Mouse (Mus musculus) thymus, postnatal 14 days (tissue): ENCODE measurements around the gene Fgfr2.

Source experiments
- DNase-seq: peaks from one replicate; pipeline ENCODE4 v3.0.0; 2021

Fgfr2 gene

DNA sequence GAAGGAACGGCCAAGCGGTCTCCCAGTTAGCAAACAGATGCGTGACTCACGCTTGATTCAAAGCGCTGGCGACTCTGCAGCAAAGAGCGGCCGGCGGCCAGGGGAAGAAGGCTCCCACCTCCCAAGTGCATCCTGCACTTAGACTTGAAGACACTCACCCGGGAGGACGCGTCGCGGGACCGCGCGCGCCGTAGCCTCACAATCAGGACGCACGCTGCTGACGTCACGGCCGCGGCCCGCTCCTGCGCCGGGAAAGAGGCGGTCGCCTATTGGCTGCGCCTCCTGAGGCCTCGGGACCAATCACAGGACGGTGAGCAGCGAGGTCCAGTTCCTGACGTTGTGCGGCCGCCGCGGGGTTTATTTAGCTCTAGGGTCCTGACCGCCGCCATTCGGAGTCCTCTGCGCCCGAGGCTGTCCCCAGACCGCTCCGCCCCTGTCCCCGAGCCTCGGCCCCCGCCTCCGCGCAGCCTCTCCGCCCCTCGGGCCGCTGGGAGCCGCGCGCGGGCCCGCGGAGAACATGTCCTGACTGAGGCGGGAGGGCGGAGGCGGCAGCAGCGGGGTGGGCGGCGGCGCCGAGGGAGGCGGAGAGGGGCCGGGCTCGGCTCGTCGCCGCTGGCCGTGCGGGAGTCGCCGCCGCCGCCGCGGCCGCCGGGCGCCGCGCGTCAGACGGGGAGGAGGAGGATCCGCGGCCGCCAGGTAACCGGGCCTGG is 192.1 kb downstream of the Fgfr2 start, which contains the start of gene Zranb1:
TSS of gene Zranb1 (plus strand) at position 293 of the 710 bp plus-strand sequence.
- DNase-seq = peak; percentile 98

DNA sequence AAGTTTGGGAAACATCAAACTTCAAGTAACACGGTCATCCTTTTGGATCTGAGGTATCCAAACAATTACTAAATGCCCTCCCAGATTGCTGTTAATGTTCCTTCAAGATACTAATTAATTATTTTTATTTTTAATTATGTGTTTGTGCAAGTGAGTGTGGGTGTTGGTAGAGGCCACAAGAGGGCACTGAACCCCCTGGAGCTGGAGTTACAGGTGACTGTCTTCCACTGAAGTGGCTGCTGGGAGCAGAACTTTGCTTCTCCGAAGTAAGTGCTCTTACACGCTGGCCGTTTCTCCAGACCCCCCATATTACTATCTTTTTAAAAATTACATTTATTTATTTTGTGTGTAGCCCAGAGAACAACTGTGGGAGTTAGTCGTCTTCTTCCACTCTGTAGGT is 193.1 kb downstream of the Fgfr2 start:
- DNase-seq = peak; percentile 26

DNA sequence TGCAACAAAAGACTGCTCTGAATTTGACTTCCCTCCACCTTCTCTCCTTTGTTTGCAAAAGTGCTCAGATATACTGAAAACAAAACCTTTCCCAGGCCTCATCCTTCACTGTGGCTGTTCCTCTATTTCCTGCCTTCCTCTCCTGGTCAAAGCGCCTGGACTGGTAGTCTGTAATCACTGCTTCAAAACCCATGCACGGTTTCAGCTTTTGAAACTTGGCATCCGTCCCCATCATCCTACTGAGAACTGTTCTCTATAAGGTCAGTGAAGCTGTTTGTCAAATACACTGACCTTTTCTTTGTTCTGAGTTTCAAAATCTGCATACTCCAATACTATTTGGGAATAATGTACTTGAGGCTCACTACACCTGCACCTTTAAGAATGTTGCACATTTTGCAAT is 195.9 kb downstream of the Fgfr2 start:
- DNase-seq = no peak

DNA sequence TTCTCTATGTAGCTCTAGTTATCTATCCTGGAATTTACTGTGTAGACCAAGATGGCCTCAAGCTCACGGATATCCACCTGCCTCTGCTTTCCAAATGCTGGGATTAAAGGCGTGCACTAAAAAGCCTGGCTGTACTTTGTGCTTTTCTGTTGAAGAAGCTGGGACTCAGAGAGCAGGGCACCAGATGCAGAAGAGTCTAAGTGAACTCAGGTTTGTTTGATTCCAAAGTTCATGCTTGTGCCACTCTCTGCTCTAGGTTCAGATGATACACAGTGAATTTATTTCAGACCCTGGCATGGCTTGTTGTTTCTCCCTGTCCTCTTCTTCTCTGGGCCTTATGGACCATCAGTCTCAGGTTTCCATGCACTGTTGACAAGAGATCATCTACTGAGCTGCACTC is 197.9 kb downstream of the Fgfr2 start:
- DNase-seq = no peak

DNA sequence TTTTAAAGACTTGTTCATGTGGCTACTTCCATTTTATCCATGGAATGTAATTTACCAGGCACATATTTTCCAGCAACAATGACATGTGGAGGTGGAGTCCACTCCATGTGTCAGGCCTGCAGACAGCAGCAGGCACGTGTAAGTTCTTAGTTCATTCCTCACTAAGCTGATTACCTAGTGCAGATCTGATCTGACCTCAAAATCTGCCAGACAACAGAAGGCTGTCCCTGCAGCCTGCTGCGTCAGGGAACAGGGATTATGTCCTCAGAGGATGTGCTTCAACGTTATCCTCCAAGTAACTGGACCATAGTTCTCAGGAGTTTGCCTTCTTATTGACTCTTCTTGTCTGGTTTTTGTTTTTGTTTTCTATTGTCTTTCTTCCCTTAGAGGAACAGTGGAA is 201.2 kb downstream of the Fgfr2 start:
- no peak for DNase-seq

DNA sequence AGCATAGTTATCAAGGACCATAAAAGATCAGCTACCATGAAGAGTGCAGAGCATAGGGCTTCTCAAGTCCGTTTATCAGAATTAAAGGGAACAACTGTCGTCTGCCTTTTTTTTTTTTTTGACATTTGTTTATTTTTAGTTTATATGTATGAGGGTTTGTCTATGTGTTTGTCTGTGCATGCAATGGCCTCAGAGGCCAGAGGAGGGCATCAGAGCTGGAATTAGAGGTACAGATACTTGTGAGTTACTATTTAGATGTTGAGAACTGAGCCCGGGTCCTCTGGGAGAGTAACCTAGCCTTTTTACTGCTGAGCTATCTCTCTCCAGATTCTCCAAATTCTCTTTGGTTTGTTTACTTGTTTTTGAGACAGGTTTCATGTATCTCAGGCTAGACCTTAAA is 219.4 kb downstream of the Fgfr2 start:
- no peak for DNase-seq

DNA sequence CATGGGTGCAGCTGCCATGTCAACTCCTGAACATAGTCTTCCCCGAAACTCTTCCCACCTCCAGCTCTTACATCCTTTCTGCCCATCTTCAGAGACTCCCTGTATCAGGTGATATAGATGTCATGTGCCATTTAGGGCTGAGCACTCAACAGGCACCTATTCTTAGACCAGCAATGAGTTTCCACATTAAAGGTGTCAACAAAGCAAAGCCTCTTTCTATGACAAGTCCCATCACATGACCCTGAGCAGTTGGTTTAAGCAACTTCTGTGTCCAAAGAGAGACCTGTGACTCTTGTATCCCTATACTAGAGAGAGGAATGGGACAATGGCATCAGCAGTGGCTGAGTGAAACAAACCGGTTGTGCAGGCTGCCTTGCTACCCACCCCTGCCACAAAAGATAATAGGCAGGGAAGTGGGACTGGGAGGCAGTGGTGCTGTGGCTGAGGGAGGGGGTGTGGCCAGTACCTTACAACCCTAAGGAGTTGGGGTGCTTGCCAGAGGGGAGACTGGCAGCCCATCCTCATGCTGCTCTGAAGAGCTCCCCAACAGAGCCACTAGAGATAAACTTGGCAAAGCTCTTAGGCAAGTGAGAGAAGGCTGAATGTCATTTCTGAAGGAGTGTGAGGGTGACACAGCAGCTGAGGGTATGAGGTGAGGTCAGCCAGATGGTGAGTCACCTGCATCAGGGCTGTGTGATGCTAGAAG is 222.2 kb downstream of the Fgfr2 start:
- no peak for DNase-seq

DNA sequence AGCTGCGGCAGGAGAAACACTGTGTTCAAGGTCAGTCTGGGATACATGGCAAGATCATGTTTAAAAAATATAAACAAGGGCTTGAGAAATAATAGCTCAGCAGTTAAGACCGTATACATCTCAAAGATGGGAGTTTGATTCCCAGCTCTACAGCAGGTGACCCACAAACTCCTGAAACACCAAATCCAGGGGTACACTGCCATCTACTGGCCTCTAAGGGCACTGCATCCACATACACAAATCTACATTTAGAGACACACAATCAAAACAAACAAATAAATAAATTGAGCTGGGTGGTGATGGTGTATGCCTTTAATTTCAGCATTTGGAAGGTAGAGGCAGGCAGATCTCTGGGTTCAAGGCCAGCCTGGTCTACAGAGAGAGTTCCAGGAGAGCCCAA is 224.9 kb downstream of the Fgfr2 start:
- DNase-seq = peak; percentile 59

DNA sequence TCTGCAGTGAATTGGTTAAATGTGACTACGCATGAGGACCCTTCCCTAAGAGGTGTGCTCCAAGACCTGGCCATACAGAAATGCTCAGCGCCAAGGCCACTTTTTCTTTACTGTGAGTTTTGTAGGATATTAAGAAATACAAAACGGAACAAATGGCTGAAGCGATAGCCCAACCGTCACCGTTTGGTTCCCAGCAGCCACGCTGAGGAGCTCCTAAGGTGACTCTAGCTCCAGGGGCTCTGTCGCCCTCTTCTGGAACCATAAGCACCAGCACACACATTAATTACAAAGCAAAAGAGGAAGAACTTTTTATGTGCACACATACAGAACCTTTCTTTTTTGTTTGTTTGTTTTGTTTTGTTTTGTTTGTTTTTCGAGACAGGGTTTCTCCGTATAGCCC is 225.9 kb downstream of the Fgfr2 start:
- no peak for DNase-seq

DNA sequence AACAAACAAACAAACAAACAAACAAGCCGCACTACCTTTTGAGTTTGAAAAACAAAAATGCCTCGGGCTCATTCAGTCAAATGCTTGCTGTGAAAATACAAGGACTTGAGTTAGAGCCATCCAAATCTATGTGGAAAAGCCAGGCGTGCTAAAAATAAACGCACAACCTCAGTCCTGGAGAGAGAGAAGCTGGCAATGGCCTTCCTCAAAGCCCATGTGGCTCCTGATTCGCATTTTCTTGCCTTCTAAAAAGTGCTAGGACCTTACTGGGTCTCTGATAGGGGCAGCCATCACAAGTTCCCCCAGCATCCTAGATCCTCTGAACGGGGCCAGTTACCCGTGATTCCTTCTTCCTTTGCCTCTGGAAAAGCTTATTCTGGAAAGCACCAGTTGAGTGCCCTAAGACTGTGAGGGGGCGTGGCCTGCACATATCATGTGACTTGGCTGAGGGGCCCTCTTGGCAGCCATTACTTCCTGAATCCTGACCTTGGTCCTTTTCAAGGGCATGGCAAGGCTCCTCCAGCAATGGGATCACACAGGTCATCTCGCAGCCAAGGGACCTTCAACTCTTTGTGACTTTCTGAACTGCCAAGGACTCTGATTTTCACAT is 226.8 kb downstream of the Fgfr2 start:
- DNase-seq = no peak

DNA sequence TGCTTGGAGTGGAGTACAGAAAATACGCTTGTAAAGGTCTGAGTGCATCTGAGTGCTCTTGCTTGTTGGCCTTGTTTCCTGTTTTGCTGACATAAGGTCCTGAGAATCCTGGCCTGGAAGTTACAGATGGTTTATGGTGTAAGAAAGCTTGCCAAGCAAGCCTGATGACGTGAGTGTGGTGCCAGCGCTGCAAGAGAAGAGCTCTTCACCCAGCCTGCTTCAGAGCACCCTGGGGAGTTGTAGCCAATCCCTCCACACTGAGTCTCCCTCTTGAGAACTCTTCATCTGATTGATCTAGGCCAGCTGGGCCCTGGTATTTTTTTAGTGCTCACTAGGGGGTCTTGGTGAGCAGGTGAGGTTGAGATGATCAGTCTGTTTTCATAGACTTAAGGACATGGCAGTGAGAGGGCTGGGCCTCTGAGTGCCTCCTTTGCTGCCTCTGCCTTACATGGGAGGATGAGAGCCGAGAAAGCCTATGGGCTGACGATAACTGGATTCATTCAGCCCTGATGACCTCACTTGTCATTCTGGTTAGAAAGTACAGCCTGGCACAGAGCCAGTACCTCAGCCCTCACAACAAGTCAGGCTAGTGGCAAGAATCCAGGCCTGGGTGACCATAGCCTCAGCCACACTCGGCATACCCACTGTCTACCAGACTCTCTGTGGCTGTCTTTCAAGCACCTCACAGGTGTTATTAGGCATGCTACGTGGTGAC is 228.2 kb downstream of the Fgfr2 start:
- no peak for DNase-seq

DNA sequence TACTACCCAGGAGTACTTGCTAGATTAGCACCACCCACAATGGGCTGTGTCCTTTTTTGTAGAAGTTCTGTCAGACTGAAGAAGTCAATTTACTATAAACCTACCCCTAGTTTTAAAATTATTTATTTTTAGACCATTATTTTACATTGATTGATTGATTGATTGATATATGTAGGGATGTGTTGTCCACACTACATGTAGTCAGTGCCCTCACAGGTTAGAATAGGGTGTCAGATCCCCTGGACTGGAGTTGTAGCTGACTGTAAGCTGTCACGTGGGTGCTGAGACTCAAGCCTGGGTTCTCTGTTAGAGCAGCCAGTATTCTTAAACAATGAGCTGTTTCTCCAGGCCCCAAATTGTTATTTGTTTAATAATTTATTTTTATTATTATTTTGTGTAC is 229.8 kb downstream of the Fgfr2 start:
- no peak for DNase-seq

DNA sequence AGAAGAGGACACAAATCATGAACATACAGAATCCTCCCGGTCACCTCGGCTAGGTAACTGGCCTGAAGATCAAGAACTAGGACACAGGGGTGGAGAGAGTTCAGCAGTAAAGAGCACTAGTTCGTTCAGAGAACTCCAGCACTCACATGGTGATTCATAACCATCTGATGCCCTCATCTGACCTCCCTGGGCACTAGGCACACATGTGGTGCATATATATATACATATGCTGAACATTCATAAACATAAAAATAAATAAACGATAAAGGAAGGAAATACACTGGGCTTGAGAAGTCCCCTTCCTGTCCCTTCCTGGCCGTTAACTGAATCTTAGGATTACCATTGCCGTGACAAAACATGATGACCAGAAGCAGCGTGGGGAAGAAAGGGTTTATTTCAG is 230.3 kb downstream of the Fgfr2 start:
- DNase-seq = no peak

DNA sequence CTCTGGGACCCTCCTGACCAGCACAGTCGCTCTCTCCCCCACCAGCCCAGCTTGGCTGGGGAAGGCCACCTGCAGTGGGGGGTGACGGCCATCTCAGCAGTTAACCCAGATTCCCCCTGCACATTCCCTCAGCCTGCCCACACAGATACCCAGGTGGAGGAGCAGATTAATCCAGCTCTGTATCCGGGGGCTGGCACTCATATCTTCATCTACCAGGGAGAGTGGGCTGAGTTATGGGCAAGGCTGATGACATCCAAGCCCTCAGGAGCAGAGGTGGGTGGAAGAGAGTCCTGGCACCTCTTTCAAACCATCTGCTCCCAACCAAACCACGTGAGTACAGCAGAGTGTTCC is 230.9 kb downstream of the Fgfr2 start:
- DNase-seq = no peak

DNA sequence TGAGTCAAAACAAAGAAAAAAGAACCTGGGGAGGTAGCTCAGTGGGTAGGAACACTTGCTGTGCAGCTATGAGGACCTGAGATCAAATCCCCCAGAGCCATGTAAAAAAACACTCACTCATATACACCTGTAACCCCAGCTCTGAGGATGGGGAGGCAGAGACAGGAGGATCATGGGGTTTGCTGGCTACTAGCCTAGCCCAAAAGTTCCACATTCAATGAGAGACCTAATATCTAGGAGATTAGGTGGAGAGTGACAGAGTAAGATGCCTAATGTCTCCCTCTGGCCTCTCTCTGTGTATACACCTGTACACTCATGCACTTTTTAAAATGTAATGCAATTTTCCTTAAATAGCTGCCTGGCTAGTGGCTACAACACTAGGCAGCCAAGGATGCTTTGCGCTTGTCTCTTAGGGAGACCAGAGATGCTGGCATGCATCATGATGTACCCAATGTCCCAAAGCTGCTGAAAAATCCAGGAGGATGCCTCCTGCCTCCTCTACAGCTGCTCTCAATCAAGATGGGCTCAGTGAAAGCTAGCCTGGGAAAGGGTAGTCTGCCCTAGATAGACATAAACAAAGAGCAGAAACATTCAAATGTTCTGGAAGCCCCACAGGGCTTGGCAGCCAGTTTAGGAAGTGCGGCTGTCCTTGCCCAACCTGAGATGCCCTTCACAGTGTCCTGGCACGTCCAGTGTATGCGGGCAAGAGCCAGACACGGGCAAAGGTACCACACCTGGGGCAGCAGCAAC is 231.4 kb downstream of the Fgfr2 start:
- no peak for DNase-seq

DNA sequence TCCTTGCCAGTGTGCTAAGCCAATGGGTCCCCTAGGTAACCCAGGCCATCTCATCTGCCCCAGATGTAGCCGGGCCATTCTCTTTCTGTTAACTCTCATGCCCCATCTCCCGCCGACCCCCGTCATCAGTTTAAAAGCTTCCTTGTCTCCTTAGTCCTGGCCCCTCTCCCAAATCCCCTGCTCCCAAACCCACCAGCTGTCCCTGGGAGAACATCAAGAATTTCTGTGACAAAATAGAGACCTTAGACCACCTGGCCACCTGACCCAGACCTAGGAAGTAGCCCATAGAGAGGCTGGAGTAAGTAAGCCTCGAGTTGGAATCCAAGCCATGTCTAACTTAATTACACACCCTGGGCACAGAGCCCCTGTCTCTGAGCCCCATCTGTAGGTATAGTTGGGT is 232.9 kb downstream of the Fgfr2 start:
- no peak for DNase-seq

DNA sequence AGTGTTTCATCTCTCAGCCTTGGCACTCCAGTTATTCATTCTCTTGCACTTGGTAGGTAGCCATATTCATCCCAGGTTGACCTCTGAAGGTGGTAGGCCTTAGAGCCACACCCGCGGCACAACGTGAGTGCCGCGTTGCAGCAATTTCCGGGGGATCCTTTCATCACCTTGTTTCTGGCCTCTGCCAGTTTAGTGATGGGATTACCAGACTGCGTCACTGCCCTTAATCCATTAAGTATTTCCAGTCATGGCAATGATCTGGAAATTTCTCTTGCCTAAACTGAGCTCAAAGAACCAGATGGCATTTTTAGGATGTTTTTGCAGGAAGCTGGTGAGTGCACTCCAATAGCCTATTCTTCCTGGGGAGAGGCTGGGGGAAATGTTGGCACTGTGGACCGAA is 233.5 kb downstream of the Fgfr2 start:
- DNase-seq = no peak

DNA sequence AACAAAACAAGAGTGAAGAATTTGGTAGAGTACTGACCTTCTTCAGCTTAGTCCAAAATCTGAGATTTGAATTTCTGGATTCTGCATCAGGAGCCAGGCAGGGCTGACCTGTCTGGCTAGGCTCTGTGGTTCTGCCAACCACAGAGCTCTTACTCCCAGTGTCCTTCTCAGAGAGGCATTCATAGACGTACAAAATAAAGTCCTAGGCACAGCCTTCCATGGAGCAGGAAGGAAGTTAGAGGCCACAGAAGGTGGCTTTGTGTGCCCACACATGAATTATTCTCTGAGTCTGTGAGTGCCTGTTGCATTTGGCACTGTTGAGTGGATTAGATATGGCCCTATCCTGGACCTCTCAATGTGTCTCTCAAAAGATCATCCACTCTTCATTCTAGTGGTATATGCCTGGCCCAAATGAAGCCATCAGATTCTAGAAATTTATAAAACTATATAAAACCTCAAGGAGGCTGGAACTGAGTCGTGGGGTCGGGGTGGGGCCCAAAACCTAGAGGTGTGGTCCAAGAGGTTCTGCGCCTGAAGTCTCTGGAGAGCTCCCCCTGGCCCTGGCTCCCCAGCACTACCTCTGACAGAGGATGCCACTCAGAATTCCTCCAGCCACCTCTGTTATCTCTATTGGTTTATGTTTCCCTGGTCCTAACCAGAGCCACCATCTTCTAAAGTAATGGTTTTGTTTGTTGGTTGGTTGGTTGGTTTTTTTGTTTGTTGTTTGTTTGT is 234.5 kb downstream of the Fgfr2 start:
- no peak for DNase-seq

DNA sequence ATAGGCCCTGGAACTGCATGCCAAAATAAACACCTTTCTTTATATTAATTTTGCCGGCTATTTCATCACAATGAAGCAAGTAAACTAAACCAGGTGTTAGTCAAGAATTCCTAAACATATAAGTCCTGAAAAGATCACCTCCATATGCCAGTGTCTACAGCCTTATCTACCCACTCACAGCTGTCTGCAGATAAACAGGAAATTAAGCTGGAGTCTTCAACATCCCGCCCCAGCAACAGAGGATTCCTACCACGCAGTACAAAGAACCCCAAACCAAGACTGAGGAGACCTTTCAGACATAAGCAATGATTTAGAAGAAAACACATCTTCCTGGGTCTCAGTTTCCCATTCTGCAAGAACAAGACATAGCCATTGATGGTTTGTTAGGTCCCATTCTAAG is 235.1 kb downstream of the Fgfr2 start:
- DNase-seq = no peak

DNA sequence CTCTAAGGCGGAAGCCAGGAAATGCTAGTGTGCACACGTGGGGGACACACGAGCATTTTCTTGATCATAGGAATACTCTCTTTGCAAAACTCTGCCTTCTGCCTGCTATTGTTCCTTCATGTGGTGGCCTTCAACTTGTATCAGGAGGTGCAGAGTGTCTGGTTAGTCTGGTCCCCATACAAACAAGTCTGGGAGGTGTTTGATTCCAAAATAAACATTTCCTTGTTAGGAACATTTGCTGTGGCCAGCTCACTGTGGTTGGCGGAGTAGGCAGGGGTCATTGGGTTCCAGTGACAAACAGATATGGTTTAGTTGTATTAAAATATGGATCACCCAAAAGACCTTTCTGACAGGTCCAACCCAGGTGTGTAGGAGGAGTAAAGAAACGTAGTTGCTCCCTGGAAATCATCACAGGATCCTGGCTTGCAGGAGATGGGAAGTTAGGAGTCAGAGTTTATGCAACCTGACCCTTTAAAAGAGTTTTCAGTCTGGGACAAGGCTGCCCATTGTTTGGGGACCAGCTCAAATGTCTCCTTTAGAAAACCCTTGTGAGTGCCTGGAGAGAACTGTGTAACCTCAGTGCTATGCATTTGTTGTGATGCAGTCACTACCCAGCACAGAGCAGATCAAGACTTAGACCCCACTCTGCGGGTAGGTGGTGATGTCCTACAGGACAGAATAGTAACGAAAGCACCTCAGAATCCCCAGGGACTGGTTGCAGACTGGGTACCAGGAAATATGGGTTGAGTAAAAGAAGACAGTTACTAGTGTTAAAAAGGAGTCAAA is 235.9 kb downstream of the Fgfr2 start:
- no peak for DNase-seq

DNA sequence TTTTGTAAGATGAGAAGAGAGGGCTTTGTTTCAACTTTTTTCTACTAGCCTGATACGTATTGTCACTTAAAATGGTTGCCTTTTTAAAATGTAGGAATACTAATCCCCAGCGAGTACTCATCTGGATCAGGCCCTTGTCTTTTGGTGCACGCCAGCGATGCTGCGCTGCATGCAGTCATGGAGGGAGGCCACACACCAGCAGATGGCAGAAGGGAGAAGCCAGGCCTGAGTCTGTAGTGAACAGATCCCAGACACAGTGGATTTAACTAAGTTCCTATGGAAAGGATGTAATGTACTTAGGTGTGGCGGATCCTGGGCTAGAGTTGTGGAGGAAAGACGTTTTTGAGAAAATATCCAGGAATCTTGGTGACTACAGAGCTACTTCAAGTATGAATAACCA is 239.1 kb downstream of the Fgfr2 start:
- DNase-seq = no peak
